Mouse (Mus musculus) kidney, adult 18-20 months (tissue): ENCODE results near the gene Oosp3.

ENCODE experiments used
- DNase-seq: peaks from one replicate; pipeline ENCODE4 v3.0.0; 2021

Gene Oosp3

DNA sequence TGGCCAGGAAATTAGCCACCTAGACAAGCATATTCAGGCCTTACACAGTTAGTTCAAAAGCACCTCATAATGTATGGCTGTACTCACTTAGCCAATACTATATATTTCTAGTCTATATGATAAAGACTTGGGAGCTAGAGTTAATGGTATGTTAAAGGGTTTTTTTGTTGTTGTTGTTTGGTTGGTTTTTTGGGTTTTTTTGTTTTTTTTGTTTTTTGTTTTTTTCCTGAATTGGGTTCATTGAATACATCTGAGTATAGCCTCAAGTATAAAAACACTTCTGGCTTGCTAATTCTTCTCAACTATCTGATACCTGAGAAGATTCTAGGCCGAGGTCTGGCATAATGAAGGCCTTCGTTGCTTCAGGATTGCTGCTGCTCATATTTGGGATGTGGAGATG lies at the start of gene Oosp3:
Oosp3 (plus strand) TSS at position 301 of the 400 bp plus-strand sequence.
- DNase-seq: no peak

DNA sequence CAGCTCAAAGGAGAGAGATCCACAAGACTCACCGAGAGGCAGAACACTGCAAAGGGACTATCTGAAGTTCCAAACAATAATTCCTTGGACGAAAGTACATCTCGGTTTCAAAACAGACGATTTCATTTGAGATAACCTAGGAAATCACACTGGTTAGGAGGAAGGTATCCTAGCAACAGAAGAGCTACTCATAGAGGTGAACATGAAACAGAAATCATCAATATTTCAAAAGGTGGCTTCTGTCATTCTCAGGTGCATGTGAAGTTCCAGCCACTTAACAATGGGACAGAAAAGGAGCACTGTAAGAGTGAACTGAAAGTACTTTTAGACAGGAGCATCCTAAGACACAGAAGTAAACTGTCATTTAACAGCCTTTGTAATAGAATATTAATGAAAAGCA lies 47.3 kb upstream of the Oosp3 start:
- DNase-seq: no peak

DNA sequence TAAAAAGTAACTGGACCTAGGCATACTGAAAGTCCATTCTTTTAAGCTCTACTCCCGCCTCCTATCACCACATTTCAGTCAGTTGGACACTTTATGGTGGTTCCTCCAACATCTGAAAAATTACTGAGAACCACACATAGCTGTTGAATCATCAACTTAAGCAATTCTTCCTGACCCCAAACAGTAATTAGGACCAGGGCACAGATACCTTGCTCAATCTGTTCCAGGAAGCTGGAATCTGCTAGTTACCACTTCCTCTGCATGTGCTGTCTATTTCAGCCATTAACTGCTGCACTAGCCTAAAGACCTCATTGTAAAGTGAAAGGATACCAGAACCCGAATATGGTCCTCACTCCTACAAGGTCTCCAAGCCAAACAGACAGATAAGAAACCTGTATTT lies 37.7 kb upstream of the Oosp3 start:
- DNase-seq: no peak

DNA sequence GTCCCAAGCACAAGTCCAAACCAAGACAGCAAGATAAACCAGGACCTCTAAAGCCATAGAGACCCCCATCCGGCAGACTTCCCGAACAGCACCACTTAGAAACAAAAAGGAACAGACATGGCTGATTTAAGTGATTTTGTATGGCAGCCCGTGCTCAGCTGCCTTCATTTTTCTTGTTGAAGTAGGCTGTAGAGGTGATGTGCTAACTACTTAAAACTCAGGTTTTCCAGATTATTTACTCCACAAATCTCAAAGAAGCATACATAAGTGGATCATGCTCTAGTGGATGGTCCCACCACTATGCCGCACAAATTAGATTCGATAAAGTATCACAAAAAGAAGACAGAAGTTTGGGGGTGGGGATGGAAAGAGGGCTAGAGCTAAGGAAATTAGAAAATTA lies 36.4 kb upstream of the Oosp3 start, which contains the start of gene Oosp2:
Oosp2 (minus strand) TSS at position 101 of the 400 bp plus-strand sequence.
- DNase-seq: no peak

DNA sequence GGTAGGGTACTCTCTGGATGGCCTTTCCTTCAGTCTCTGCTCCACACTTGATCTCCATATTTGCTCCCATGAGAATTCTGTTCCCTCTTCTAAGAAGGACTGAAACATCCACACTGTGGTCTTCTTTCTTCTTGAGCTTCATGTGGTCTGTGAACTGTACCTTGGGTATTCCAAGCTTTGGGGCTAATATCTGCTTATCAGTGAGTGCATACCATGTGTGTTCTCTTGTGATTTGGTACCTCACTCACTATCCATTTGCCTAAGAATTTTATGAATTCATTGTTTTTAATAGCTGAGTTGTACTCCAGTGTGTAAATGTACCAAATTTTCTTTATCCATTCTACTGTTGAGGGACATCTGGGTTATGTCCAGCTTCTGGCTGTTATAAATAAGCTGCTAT lies 35.3 kb upstream of the Oosp3 start:
- DNase-seq: no peak

DNA sequence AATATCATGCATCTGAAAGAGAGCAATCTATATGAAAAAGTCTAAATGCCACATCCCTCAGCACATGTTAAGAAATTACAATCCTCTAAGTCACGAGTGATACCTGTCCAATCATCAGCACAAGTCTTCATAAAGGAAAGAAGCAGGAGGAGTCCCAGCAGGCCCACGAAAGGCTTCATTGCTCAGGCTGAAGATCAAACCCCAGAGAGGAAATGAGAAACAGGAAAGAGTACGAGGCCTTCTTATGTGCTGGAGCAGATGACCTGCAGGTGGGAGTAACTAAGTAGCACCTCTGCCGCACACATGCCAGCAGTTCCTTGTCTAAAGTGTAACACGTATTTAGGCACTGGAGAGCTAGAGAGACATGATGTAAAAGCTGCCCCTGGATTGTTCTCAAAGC lies 6.0 kb upstream of the Oosp3 start, which contains the start of gene Oosp1:
Oosp1 (minus strand) TSS at position 312 of the 400 bp plus-strand sequence.
- DNase-seq: no peak

DNA sequence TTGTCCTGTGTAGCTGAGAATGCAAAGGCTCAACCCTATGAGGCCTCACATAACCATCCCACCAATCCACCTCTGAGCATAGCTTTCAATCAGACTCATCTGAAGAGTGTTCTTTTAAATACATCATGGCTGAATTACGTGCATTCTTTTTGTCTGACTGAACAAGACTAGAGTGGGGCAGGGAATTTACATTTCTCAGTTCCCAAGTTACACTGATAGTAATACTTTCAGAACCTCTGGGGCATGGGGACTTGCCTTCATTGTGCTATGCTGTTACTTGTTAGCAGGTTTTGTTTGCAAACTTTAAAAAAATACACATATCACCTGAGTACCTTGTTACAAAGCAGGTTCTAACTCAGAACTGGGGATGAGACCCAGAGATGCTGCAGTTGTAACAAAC lies 5.4 kb upstream of the Oosp3 start:
- no peak for DNase-seq

DNA sequence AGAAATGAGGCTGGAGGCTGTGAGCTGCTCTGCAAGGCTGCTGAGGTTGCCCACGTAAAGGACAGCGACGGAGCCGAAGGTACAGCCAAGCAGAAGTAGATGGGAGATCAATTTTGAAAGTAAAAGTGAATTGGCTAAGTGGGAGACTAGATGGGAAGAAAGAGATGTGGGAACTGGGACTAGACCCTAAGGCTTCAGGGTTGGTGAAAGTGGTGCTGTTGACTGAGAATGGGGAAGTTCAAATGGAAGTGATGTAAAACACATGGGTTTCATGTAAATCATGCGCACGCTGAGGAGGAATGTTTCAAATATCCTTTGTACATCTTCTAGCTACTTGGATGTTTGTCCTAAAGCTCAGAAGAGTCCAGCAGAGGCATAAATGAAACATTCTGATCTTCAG lies 1.5 kb downstream of the Oosp3 start:
- no peak for DNase-seq

DNA sequence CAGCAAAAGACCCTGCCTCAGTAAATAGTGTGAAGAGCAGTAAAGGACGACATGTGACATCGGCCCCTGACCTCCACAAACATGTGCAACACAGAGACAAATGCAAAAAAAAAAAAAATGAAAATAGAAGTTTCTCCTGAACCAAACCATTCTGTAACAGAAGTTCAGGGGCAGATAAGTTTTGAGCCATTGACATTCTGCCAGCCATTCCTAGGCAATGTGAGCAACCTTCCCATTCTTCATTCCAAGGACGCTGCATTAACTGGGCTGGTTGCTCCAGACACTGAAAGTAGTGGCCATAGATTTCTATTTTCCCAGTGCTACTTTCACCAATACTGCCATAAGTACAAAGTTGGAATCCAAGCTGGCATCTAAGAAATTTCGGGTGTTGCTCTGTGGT lies 15.6 kb downstream of the Oosp3 start:
- DNase-seq: no peak

DNA sequence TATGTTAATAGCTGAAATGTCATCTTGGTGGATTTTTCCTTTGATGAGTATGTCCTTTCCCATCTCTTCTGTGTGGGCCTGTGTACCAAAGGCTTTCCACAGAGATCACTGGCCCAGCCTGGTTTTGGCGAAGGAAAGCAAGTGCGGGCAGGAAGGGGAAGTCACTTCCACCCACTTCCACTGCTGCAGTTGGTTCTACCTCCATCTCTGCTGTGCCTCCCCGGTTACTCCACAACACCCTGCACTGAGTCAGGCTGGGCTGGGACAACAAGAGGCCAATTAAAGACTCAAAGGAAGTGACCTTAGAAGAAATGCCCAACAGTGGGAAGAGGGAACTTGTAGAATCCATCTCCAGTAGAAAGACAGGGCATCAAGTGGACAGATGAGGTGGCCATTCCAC lies 23.2 kb downstream of the Oosp3 start:
- no peak for DNase-seq

DNA sequence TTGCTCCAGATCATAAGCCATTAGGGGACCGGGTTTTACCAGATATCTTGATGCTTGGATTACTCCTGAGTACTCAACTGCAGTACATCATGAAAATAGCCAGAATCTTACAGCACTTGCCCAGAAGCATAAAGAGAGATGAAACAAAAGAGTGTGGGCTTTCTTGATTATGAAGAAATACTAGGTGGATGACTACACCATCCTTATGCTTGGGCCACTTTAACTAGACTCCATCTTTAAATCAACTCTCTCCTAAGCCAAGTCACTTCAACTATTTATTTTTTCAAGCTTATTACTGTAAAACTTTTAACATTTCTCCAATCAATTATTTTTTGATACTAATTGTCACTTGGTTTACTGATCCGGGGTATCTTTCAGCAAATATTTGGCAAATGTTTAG lies 27.0 kb downstream of the Oosp3 start:
- DNase-seq: no peak

DNA sequence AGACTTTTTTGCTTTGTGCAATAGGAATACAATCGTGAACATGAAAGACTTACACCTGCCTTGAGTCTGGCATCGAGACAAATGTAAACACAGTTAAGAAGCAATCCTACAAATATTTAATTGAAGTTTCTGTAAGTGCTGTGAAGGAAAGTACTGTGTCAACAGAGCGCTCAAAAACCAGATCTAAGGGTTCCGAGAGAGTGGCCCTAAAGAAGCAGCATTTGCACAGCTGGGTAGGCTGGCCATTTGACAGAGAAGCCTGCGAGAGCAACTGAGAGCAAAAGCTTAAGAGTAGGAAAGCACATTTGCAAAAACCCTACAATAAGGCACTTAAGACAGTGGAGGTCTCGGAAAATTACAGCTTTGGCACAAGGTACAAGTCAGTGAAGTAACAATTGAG lies 27.4 kb downstream of the Oosp3 start:
- DNase-seq: no peak

DNA sequence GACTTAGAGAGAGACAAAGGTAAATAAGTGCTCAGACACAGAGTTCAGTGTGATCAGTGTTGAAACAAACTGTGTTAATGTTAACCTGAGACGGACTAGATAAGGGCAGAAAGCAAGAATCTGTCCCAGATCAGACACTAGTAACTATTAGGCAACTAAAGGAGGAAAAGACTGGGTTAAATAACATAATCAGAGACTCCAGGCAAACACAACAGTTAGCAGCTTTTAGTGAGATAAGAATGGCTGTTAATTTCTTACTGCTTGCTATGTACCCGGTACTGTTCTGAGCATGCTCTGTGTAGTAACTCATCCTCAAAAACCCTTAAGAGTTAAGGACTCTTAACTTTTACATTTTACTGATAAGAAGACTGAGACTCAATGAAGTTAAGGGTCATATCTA lies 29.1 kb downstream of the Oosp3 start:
- DNase-seq: no peak

DNA sequence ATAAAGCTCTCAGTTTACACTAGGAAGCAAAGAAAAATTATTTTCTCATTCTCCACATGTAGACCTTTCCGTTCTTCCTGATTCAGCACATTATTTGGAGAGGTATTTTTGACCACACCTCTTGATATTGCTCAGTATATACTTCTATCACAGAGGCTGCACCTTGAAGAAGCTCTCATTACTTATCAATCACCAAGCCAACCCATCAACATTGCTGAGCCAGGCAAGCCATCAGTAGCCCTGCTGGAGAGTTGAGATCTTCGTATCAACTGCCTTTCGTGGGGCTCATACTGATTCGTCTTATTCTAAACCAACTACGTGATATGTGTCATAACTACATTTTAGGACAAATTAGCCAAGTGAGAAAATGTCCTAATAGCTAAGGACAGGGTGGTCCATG lies 30.4 kb downstream of the Oosp3 start:
- DNase-seq: no peak

DNA sequence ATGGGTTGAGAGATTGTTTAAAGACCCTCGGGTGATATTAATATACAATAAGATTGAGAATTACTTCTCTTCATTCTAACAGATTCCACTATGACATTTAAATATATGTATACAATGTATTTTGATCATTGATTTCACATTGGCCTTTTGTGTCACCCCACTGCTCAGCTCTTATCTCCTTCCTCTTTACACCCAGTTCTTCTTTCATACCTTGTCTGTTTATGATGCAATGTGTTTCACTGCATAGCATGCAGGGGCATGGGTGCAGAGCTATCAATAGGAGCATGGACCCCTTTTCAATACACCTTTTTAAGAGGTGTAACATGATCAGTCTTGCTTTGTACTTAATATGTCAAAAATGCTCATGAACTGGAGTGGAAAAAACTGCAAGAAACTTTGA lies 33.4 kb downstream of the Oosp3 start:
- no peak for DNase-seq

DNA sequence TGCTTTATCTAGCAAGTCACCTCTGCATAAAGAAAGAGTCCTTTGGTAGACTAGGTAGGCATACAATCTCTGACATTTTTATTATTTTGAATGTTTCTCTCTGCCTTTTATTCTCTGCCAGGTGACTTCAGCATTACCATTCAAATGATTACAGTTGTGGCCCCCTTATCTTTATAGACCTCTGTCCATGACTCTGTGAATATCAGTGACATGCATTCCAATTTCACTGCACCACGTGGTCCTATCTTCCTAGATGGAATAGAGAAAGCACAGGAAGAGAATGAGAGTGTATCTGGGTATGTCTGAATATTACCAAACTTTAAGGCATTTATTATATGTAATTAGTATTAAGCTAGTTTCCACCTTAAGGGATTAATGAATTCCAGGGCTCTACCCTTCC lies 39.6 kb downstream of the Oosp3 start:
- DNase-seq: no peak

DNA sequence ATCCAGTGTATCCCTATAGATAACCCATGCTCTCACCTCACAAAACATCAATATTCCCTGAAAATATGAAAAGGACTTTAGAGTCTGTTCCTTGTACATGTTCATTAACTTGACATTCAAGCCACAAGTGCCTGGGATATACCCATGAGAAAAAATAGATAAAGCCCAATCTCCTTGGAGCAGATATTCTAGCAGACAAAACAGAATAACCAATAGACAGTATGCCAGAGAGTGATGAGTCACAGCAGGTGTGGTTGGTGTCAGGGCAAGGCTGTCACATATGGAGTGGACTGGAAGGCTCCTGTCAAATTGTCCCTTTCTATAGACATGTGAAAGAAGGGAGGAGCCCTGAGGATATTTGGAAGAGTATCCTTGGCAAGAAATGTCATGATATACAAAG lies 48.8 kb downstream of the Oosp3 start:
- DNase-seq: no peak

DNA sequence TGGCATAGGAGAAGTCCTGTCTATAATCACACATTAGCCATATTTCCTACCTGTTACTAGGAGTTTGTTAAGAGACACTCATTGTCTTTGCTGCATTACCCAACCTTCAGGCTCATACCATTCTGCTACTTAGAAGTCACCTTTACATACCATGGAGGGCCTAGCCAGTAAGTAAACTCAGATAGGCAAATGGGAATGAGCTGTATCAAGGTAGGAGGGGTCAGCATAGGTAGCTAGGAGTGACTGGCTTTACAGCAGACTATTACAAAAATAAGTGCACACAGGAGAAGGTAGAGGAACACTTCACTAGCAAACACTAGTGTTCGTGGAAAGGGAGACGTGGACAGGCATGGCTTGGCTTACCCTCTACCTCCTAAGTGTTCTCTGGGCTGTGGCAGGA lies 50.4 kb downstream of the Oosp3 start, which contains the start of gene Gif:
Gif (plus strand) TSS at position 257 of the 400 bp plus-strand sequence.
- DNase-seq: no peak
